Mouse (Mus musculus): ENCODE data around the gene Susd2. TPM values are rescaled to one million over a fixed set of nuclear protein-coding genes. Genes with fewer than 3 reads are reported as not detected.
A peak's percentile ranks its signal among the peaks of the same experiment; 100 is the strongest.

The Susd2 gene
- total and polyA plus RNA-seq, 3 experiments: 1.3 to 4.3 (median 1.8) TPM

DNA sequence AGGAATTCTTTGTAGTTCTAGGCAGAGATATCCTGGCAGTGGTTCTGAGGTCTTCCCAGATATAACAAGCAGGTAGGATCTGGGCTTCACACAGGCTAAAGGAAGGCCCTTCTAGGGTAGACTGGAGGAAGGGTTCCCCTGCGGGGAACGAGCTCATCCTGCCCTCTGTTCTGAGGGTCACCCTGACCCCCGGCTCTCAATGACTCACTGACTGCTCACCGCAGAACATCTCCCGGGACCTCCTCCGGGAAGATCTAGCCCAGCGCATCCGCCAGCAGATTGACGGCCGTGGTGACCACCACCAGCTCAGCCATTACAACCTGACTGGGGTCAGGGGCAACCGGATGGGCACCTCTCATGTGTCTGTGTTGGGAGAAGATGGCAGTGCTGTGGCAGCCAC, 34.8 kb downstream of the Susd2 start:
- Histone ChIP-seq H3K36me3 (ENCODE audit: control insufficient read depth, insufficient read depth, low read length) (no peaks in the 10 kb centered on the region), H3K79me2 (replicated peaks; ENCODE audit: control insufficient read depth, insufficient read depth, low read length) (no peaks in the 10 kb centered on the region), H3K9ac (ENCODE audit: low read depth, low read length) (no peak overlapping the region), H3K27me3 (ENCODE audit: control insufficient read depth, insufficient read depth, low read length) (no peaks in the 10 kb centered on the region), H3K27ac (no peak overlapping the region), H3K4me1 (ENCODE audit: control insufficient read depth, insufficient read depth, low read length) (peaks cover 2% of the 10 kb centered on the region; the same call in 1 of the 2 replicates), H3K4me3 (no peak overlapping the region)
- intact Hi-C loops (cut with DNase I): no loop called here
- DNase-seq: no peak
- 86% methylated on average over 11 of the region's 11 CpGs for WGBS
- TF ChIP-seq CTCF (IDR thresholded peaks at IDR 0.05) (no peak), EP300 (IDR thresholded peaks at IDR 0.05; ENCODE audit: insufficient read depth, low read depth, low read length) (no peak), POLR2A (IDR thresholded peaks at IDR 0.05; ENCODE audit: insufficient read depth, low read depth, low read length) (no peak)

DNA sequence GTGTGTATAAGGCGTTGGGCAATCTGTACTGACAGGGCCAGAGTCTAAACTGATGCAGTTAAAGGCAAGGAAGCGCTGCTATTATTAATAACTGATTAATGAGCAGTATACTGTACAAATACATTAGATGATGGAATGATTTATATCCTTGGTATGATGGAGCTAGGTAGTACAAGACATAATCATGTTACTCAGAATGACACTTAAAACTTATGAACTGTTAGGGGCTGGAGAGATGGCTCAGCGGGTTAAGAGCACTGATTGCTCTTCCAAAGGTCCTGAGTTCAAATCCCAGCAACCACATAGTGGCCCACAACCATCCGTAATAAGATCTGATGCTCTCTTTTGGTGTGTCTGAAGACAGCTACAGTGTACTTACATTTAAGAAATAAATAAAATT, 36.6 kb downstream of the Susd2 start:
- Histone ChIP-seq H3K27ac (no peak overlapping the region), H3K4me3 (no peak overlapping the region), H3K79me2 (replicated peaks; ENCODE audit: control insufficient read depth, insufficient read depth, low read length) (no peaks in the 10 kb centered on the region), H3K36me3 (ENCODE audit: control insufficient read depth, insufficient read depth, low read length) (no peaks in the 10 kb centered on the region), H3K4me1 (ENCODE audit: control insufficient read depth, insufficient read depth, low read length) (peaks cover 2% of the 10 kb centered on the region; the same call in 1 of the 2 replicates), H3K27me3 (ENCODE audit: control insufficient read depth, insufficient read depth, low read length) (no peaks in the 10 kb centered on the region), H3K9ac (ENCODE audit: low read depth, low read length) (no peak overlapping the region)
- intact Hi-C loops (cut with DNase I): no loop called here
- 94% methylated on average over 4 of the region's 4 CpGs for WGBS
- no peak for DNase-seq
- no peak for TF ChIP-seq EP300 (IDR thresholded peaks at IDR 0.05; ENCODE audit: insufficient read depth, low read depth, low read length)
- TF ChIP-seq POLR2A (IDR thresholded peaks at IDR 0.05; ENCODE audit: insufficient read depth, low read depth, low read length): no peak

DNA sequence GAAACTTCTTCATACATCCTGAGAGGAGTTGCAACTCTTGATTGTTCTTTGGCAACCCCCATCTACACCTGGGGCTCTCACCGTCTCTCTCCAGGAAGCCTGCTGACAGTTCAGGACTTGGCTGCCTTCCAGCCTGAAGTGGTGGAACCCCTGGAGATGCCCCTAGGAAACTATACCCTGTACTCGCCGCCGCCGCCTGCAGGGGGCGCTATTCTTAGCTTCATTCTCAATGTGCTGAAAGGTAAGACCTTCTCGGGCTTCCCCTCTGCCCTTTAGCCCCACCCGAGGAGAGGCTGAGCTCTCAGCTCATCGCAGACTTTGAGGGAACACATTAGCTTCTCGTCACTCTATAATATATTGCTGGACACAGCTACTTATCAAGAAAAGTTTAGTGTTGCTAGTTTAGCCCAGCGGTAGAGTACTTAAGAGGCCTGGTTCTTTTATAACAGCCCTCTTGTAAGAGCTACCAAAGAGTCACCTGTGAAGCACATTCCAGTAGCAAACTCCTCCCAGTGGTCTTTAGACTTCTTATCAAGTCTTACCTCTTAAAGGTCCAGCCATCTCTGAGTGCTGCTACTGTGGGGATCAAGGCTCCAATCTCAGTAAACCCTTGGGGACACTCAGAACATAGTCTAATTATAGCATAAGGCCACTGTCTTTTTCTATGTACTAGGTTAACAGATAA, 38.5 kb downstream of the Susd2 start:
- no peak overlapping the region for H3K9ac ChIP-seq (ENCODE audit: low read depth, low read length)
- no peak for DNase-seq
- TF ChIP-seq CTCF (IDR thresholded peaks at IDR 0.05) (peak; percentile 53), EP300 (IDR thresholded peaks at IDR 0.05; ENCODE audit: insufficient read depth, low read depth, low read length) (no peak), POLR2A (IDR thresholded peaks at IDR 0.05; ENCODE audit: insufficient read depth, low read depth, low read length) (no peak)
- no peak overlapping the region for H3K27ac ChIP-seq
- no peaks in the 10 kb centered on the region for H3K27me3 ChIP-seq (ENCODE audit: control insufficient read depth, insufficient read depth, low read length)
- no peaks in the 10 kb centered on the region for H3K79me2 ChIP-seq (replicated peaks; ENCODE audit: control insufficient read depth, insufficient read depth, low read length)
- intact Hi-C loops (cut with DNase I): no loop called here
- no peak overlapping the region for H3K4me3 ChIP-seq
- H3K36me3 ChIP-seq (ENCODE audit: control insufficient read depth, insufficient read depth, low read length): no peaks in the 10 kb centered on the region
- peaks cover under 1% of the 10 kb centered on the region; the same call in 1 of the 2 replicates for H3K4me1 ChIP-seq (ENCODE audit: control insufficient read depth, insufficient read depth, low read length)
- 38% methylated on average over 11 of the region's 11 CpGs for WGBS

DNA sequence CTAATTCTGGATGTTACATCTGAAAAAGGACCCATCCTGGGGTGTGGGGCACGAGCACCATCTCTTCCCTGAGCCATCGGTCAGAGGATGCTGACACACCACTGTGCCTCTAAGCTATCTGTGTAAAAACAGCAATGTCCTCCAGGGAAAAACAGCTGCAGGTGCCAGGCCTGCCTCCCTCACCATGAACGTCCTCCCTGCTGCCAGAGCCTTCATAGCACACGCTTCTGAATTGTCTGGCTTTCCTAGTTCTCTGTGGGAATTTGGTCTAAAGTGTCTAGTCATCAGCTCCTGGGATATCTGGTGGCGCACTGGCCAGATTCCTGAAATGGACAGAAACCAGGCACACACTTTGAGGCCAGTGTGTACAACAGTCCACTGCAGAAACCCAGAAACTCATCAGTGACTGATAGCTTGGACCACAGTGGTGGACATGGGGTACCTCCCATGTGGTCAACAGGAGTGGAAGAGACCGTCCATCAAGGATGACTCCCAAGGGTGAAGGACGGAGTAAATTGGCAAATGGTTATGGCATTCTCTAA, 43.5 kb downstream of the Susd2 start:
- Histone ChIP-seq H3K4me3 (no peak overlapping the region), H3K36me3 (ENCODE audit: control insufficient read depth, insufficient read depth, low read length) (no peaks in the 10 kb centered on the region), H3K79me2 (replicated peaks; ENCODE audit: control insufficient read depth, insufficient read depth, low read length) (no peaks in the 10 kb centered on the region), H3K4me1 (ENCODE audit: control insufficient read depth, insufficient read depth, low read length) (peaks cover 5% of the 10 kb centered on the region), H3K27ac (no peak overlapping the region), H3K27me3 (ENCODE audit: control insufficient read depth, insufficient read depth, low read length) (no peaks in the 10 kb centered on the region), H3K9ac (ENCODE audit: low read depth, low read length) (no peak overlapping the region)
- peak in 1 of 2 experiments; percentile 19 for DNase-seq
- 59% methylated on average over 7 of the region's 7 CpGs for WGBS
- intact Hi-C loops (cut with DNase I): no loop called here
- TF ChIP-seq EP300 (IDR thresholded peaks at IDR 0.05; ENCODE audit: insufficient read depth, low read depth, low read length): no peak
- no peak for TF ChIP-seq CTCF (IDR thresholded peaks at IDR 0.05)
- TF ChIP-seq POLR2A (IDR thresholded peaks at IDR 0.05; ENCODE audit: insufficient read depth, low read depth, low read length): no peak

DNA sequence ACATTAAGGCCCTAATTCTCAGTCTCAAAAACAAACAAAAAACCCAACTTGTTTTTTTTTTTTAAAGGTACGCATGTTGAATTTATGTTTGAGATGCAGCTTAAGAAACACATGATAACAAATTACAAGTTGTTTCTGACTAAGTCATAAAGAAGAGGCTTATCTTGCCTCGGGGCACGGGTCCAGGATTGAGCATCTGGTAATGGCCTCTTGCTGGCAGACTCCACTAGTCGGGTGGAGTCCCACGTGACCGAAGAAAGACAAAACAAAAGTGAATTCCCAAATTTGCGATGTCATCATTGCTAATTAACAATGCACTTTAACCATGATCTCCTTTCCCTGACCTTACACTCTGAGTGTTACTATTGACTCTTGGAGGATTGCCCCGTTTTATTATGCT, 47.8 kb downstream of the Susd2 start:
- TF ChIP-seq EP300 (IDR thresholded peaks at IDR 0.05; ENCODE audit: insufficient read depth, low read depth, low read length) (peak; percentile 70; the same call in 1 of the 2 replicates), CTCF (IDR thresholded peaks at IDR 0.05) (no peak), POLR2A (IDR thresholded peaks at IDR 0.05; ENCODE audit: insufficient read depth, low read depth, low read length) (no peak)
- 31% methylated on average over 8 of the region's 8 CpGs for WGBS
- Histone ChIP-seq H3K4me1 (ENCODE audit: control insufficient read depth, insufficient read depth, low read length) (peaks cover 13% of the 10 kb centered on the region), H3K79me2 (replicated peaks; ENCODE audit: control insufficient read depth, insufficient read depth, low read length) (no peaks in the 10 kb centered on the region), H3K27me3 (ENCODE audit: control insufficient read depth, insufficient read depth, low read length) (no peaks in the 10 kb centered on the region), H3K9ac (ENCODE audit: low read depth, low read length) (no peak overlapping the region), H3K36me3 (ENCODE audit: control insufficient read depth, insufficient read depth, low read length) (no peaks in the 10 kb centered on the region), H3K27ac (no peak overlapping the region), H3K4me3 (no peak overlapping the region)
- peak; percentile 83 for DNase-seq
- intact Hi-C loops (cut with DNase I): no loop called here

DNA sequence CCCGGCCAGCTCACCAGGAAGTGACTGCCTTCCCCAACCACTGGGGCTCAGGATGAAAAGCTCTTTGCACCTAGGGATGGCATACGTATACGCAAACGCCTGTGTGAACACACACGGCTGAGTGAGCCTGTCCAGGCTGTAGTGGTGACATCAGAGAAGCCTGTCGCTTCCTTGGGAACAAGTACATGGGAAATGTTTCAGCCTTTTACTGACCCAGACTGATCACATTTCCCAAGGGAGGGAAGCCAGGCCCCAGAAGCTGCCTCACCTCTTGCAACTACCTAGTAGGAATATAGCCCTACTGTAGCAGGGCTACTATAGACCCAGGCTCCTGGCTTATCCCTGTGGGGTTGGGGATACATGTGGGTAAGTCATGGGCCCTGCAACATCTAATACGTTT, 51.2 kb downstream of the Susd2 start:
- H3K4me3 ChIP-seq: no peak overlapping the region
- no peak overlapping the region; the same call in 1 of the 2 replicates for H3K27ac ChIP-seq
- H3K9ac ChIP-seq (ENCODE audit: low read depth, low read length): no peak overlapping the region
- DNase-seq: no peak
- intact Hi-C loops (cut with DNase I): no loop called here
- TF ChIP-seq EP300 (IDR thresholded peaks at IDR 0.05; ENCODE audit: insufficient read depth, low read depth, low read length) (no peak), POLR2A (IDR thresholded peaks at IDR 0.05; ENCODE audit: insufficient read depth, low read depth, low read length) (no peak), CTCF (IDR thresholded peaks at IDR 0.05) (no peak)
- peaks cover 32% of the 10 kb centered on the region for H3K4me1 ChIP-seq (ENCODE audit: control insufficient read depth, insufficient read depth, low read length)
- 60% methylated on average over 7 of the region's 7 CpGs for WGBS
- no peaks in the 10 kb centered on the region for H3K79me2 ChIP-seq (replicated peaks; ENCODE audit: control insufficient read depth, insufficient read depth, low read length)
- no peaks in the 10 kb centered on the region for H3K27me3 ChIP-seq (ENCODE audit: control insufficient read depth, insufficient read depth, low read length)
- no peaks in the 10 kb centered on the region for H3K36me3 ChIP-seq (ENCODE audit: control insufficient read depth, insufficient read depth, low read length)

Data from heart, adult 2 months (tissue).